Mouse (Mus musculus) common myeloid progenitor, adult 5-6 weeks (primary cell): ENCODE results near the gene Ccnyl1. TPM values are rescaled to one million over a fixed set of nuclear protein-coding genes. Genes with fewer than 3 reads are reported as not detected.

Experiments used
- total RNA-seq: library from RNA; stranded (forward); fragments of 200-1000, 187-1606 nt; gene quantifications from 2 replicates; pipeline ENCODE4 v1.2.3, GENCODE M21; 2017

The Ccnyl1 gene
- total RNA-seq, 1 experiment from 2014 or later = 4.6 TPM

Other genes starting within 250 kb of the Ccnyl1 start
- gene Creb1, start 157.8 kb upstream of the Ccnyl1 start, total RNA-seq = 74.3 and 81.7 TPM in 2 replicates
- 10.1 and 11.0 TPM in 2 replicates for gene Mettl21a, start 73.2 kb upstream of the Ccnyl1 start, total RNA-seq
- gene Fzd5, start 47.3 kb downstream of the Ccnyl1 start, total RNA-seq = 1.5 TPM in 2 replicates